Mouse (Mus musculus): ENCODE measurements around the gene Lamtor5. TPM values are rescaled to one million over a fixed set of nuclear protein-coding genes. Genes with fewer than 3 reads are reported as not detected.

Lamtor5 gene
- total RNA-seq (2015; ENCODE audit: low replicate concordance) = 57.0 and 58.4 TPM in 2 replicates
- 10.3 and 20.0 TPM in 2 replicates for total RNA-seq (2017; ENCODE audit: low replicate concordance)

- peak; percentile 91 for ATAC-seq (replicated peaks; ENCODE audit: low FRiP score, poor library complexity, severe bottlenecking)
Measured at GRCm38 (mm10) chr3:107278479-107279269, at the start of gene Lamtor5. Gene Lamtor5 (plus strand): TSS chr3:107278858.

- ATAC-seq (replicated peaks; ENCODE audit: low FRiP score, poor library complexity, severe bottlenecking) = no peak
Measured at GRCm38 (mm10) chr3:107229221-107229620, 49.4 kb upstream of the Lamtor5 start.

GRCm38 (mm10) chr3:107229822-107230221, 48.8 kb upstream of the Lamtor5 start:
- ATAC-seq (replicated peaks; ENCODE audit: low FRiP score, poor library complexity, severe bottlenecking) = no peak

- ATAC-seq (replicated peaks; ENCODE audit: low FRiP score, poor library complexity, severe bottlenecking) = no peak
Measured at GRCm38 (mm10) chr3:107230527-107230926, 48.1 kb upstream of the Lamtor5 start, which contains the start of gene A630076J17Rik. Gene A630076J17Rik (plus strand): TSS chr3:107230614.

GRCm38 (mm10) chr3:107231202-107231601, 47.5 kb upstream of the Lamtor5 start:
- no peak for ATAC-seq (replicated peaks; ENCODE audit: low FRiP score, poor library complexity, severe bottlenecking)

- no peak for ATAC-seq (replicated peaks; ENCODE audit: low FRiP score, poor library complexity, severe bottlenecking)
Measured at GRCm38 (mm10) chr3:107233351-107233813, 45.3 kb upstream of the Lamtor5 start.

- no peak for ATAC-seq (replicated peaks; ENCODE audit: low FRiP score, poor library complexity, severe bottlenecking)
Measured at GRCm38 (mm10) chr3:107233945-107234344, 44.7 kb upstream of the Lamtor5 start.

GRCm38 (mm10) chr3:107238051-107238450, 40.6 kb upstream of the Lamtor5 start:
- ATAC-seq (replicated peaks; ENCODE audit: low FRiP score, poor library complexity, severe bottlenecking) = no peak

GRCm38 (mm10) chr3:107238471-107238980, 40.1 kb upstream of the Lamtor5 start:
- ATAC-seq (replicated peaks; ENCODE audit: low FRiP score, poor library complexity, severe bottlenecking) = no peak

GRCm38 (mm10) chr3:107239607-107240006, 39.1 kb upstream of the Lamtor5 start, which contains the start of gene Prok1:
Gene Prok1 (minus strand): TSS chr3:107239707.
- no peak for ATAC-seq (replicated peaks; ENCODE audit: low FRiP score, poor library complexity, severe bottlenecking)

GRCm38 (mm10) chr3:107241389-107242094, 37.1 kb upstream of the Lamtor5 start:
- ATAC-seq (replicated peaks; ENCODE audit: low FRiP score, poor library complexity, severe bottlenecking) = no peak

GRCm38 (mm10) chr3:107246876-107247275, 31.8 kb upstream of the Lamtor5 start:
- ATAC-seq (replicated peaks; ENCODE audit: low FRiP score, poor library complexity, severe bottlenecking) = no peak

GRCm38 (mm10) chr3:107249042-107249441, 29.6 kb upstream of the Lamtor5 start:
- no peak for ATAC-seq (replicated peaks; ENCODE audit: low FRiP score, poor library complexity, severe bottlenecking)

GRCm38 (mm10) chr3:107250320-107250719, 28.3 kb upstream of the Lamtor5 start:
- no peak for ATAC-seq (replicated peaks; ENCODE audit: low FRiP score, poor library complexity, severe bottlenecking)

- no peak for ATAC-seq (replicated peaks; ENCODE audit: low FRiP score, poor library complexity, severe bottlenecking)
Measured at GRCm38 (mm10) chr3:107252035-107252434, 26.6 kb upstream of the Lamtor5 start.

GRCm38 (mm10) chr3:107253925-107254324, 24.7 kb upstream of the Lamtor5 start:
- no peak for ATAC-seq (replicated peaks; ENCODE audit: low FRiP score, poor library complexity, severe bottlenecking)

GRCm38 (mm10) chr3:107255992-107256391, 22.7 kb upstream of the Lamtor5 start:
- ATAC-seq (replicated peaks; ENCODE audit: low FRiP score, poor library complexity, severe bottlenecking) = 0 out of 2 replicates have a peak, but pooled peaks have one; percentile 30

GRCm38 (mm10) chr3:107256724-107257123, 21.9 kb upstream of the Lamtor5 start:
- no peak for ATAC-seq (replicated peaks; ENCODE audit: low FRiP score, poor library complexity, severe bottlenecking)

GRCm38 (mm10) chr3:107257924-107258323, 20.7 kb upstream of the Lamtor5 start:
- no peak for ATAC-seq (replicated peaks; ENCODE audit: low FRiP score, poor library complexity, severe bottlenecking)

All from erythroid progenitor cell, adult 5-6 weeks (primary cell).